In genomic region chr2:92185766-92186450, GRCm38 (mm10) we compare ENCODE assay signal across 8 mouse cellular contexts.
DNase-seq lines count a peak whose midpoint lies in the region; ATAC-seq and TF ChIP-seq lines count a peak whose summit lies in the region.

No protein-coding gene starts in this region.

- no peak for DNase-seq in left cerebral cortex, adult 2 months (ENCODE audit: extremely low spot score in 1 of 2, low spot score in 2 of 2)
- DNase-seq in left cerebral cortex, postnatal 36 days (ENCODE audit: low spot score in 2 of 2), result no peak
- no peak for DNase-seq in ovary, adult 18-20 months (ENCODE audit: low spot score)
- DNase-seq in layer of hippocampus, postnatal 36 days, result no peak
- no peak for DNase-seq in frontal cortex, adult 2 months (ENCODE audit: extremely low spot score in 1 of 2, low spot score in 1 of 2)

- TF ChIP-seq CTCF in left cerebral cortex, adult 2 months (IDR thresholded peaks at IDR 0.05), result no peak

- peak overlapping the region; percentile 75 for H3K4me2 ChIP-seq in embryonic facial prominence, embryonic 13.5 days
- peak overlapping the region; percentile 74 for H3K4me2 ChIP-seq in intestine, embryonic 15.5 days (replicated peaks)

- intact Hi-C loops in left cerebral cortex, adult 2 months (cut with DNase I), result no loop called here
- intact Hi-C loops in left cerebral cortex, postnatal 36 days (cut with DNase I), result loop anchor here (1.0 kb wide), 1 partner anchor 127 kb away; no protein-coding TSS in a partner anchor

- 9% methylated on average over 11 of the region's 11 CpGs for WGBS in embryonic facial prominence, embryonic 13.5 days
- 10% methylated on average over 11 of the region's 11 CpGs for WGBS in intestine, embryonic 15.5 days

- H3K4me3 ChIP-seq in left cerebral cortex, adult 2 months, result peak overlapping the region; percentile 72
- peak overlapping the region; percentile 75 for H3K4me3 ChIP-seq in embryonic facial prominence, embryonic 13.5 days
- peak overlapping the region; percentile 65 for H3K4me3 ChIP-seq in intestine, embryonic 15.5 days (replicated peaks)

- no peak for ATAC-seq in embryonic facial prominence, embryonic 13.5 days (ENCODE audit: insufficient number of reproducible peaks, insufficient read depth, low FRiP score, low TSS enrichment, low read depth)
- ATAC-seq in intestine, embryonic 15.5 days, result no peak
- ATAC-seq in monocyte, adult 5-6 weeks (replicated peaks; ENCODE audit: insufficient number of reproducible peaks, low FRiP score, low TSS enrichment, poor library complexity, severe bottlenecking), result peak; percentile 41

- peak overlapping the region; percentile 97; the same call in 1 of the 2 replicates for H3K27ac ChIP-seq in left cerebral cortex, adult 2 months
- H3K27ac ChIP-seq in embryonic facial prominence, embryonic 13.5 days, result peak overlapping the region; percentile 100
- peak overlapping the region; percentile 99 for H3K27ac ChIP-seq in intestine, embryonic 15.5 days

- peaks cover 28% of the 10 kb centered on the region for H3K4me1 ChIP-seq in embryonic facial prominence, embryonic 13.5 days
- H3K4me1 ChIP-seq in intestine, embryonic 15.5 days (replicated peaks), result 0 out of 2 replicates have a peak, but pooled peaks cover 3% of the 10 kb centered on the region

- no peaks in the 10 kb centered on the region for H3K27me3 ChIP-seq in embryonic facial prominence, embryonic 13.5 days
- no peaks in the 10 kb centered on the region for H3K27me3 ChIP-seq in intestine, embryonic 15.5 days (replicated peaks)

- H3K9me3 ChIP-seq in embryonic facial prominence, embryonic 13.5 days, result no peaks in the 10 kb centered on the region
- H3K9me3 ChIP-seq in intestine, embryonic 15.5 days, result no peaks in the 10 kb centered on the region

- peak overlapping the region; percentile 91 for H3K9ac ChIP-seq in embryonic facial prominence, embryonic 13.5 days
- peak overlapping the region; percentile 86 for H3K9ac ChIP-seq in intestine, embryonic 15.5 days

- no peaks in the 10 kb centered on the region for H3K36me3 ChIP-seq in embryonic facial prominence, embryonic 13.5 days
- H3K36me3 ChIP-seq in intestine, embryonic 15.5 days, result no peaks in the 10 kb centered on the region
